Mouse (Mus musculus): Measurements from ENCODE around the gene Pate3. TPM values are rescaled to one million over a fixed set of nuclear protein-coding genes. Genes with fewer than 3 reads are reported as not detected.
"Not testable (repeated sequence)": the region's sequence is repeated elsewhere in the genome, so short reads cannot be mapped to it uniquely, and the experiment has no call there.

Gene Pate3
- total RNA-seq (2021): not detected
- long read RNA-seq, experiment 1: 0 reads
- long read RNA-seq, experiment 2: 0 reads

GRCm38 (mm10) chr9:35648102-35648501 is at the start of gene Pate3:
Gene Pate3, minus strand, starts transcription at chr9:35648202.
- no peak for DNase-seq (ENCODE audit: low spot score in 2 of 2)
- H3K4me3 ChIP-seq: no peak within 1 kb of the TSS
- no peak for TF ChIP-seq CTCF (conservative IDR thresholded peaks at IDR 0.05)
- H3K27ac ChIP-seq: no peak within 1 kb of the TSS

GRCm38 (mm10) chr9:35691924-35692323 is 43.9 kb upstream of the Pate3 start:
- no peak overlapping the region for H3K27ac ChIP-seq
- no peak overlapping the region for H3K4me3 ChIP-seq
- no peak for TF ChIP-seq CTCF (conservative IDR thresholded peaks at IDR 0.05)
- DNase-seq (ENCODE audit: low spot score in 2 of 2): no peak

GRCm38 (mm10) chr9:35687013-35687412 is 39.0 kb upstream of the Pate3 start, which contains the start of gene Pate1:
Gene Pate1, minus strand, starts transcription at chr9:35687390.
- peak; percentile 10 to 11 for DNase-seq (ENCODE audit: low spot score in 2 of 2)
- no peak within 1 kb of the TSS for H3K4me3 ChIP-seq

GRCm38 (mm10) chr9:35673557-35673956 is 25.6 kb upstream of the Pate3 start:
- no peak overlapping the region for H3K4me3 ChIP-seq
- DNase-seq (ENCODE audit: low spot score in 2 of 2): no peak

More at GRCm38 (mm10) chr9:35687013-35687412, 39.0 kb upstream of the Pate3 start, which contains the start of gene Pate1:
- H3K27ac ChIP-seq: no peak within 1 kb of the TSS
- TF ChIP-seq CTCF (conservative IDR thresholded peaks at IDR 0.05): no peak

GRCm38 (mm10) chr9:35632981-35633380 is 15.0 kb downstream of the Pate3 start:
- no peak for DNase-seq (ENCODE audit: low spot score in 2 of 2)
- TF ChIP-seq CTCF (conservative IDR thresholded peaks at IDR 0.05): no peak
- no peak overlapping the region for H3K27ac ChIP-seq
- H3K4me3 ChIP-seq: no peak overlapping the region

More at GRCm38 (mm10) chr9:35673557-35673956, 25.6 kb upstream of the Pate3 start:
- H3K27ac ChIP-seq: no peak overlapping the region
- no peak for TF ChIP-seq CTCF (conservative IDR thresholded peaks at IDR 0.05)

GRCm38 (mm10) chr9:35616784-35617183 is 31.2 kb downstream of the Pate3 start:
- not testable (repeated sequence) for H3K4me3 ChIP-seq; H3K27ac ChIP-seq; DNase-seq (ENCODE audit: low spot score in 2 of 2)

- TF ChIP-seq CTCF (conservative IDR thresholded peaks at IDR 0.05): peak; percentile 71
- H3K4me3 ChIP-seq: no peak overlapping the region
- H3K27ac ChIP-seq: no peak overlapping the region
- no peak for DNase-seq (ENCODE audit: low spot score in 2 of 2)
These were observed 34.0 kb downstream of the Pate3 start for GRCm38 (mm10) chr9:35614005-35614404.

GRCm38 (mm10) chr9:35611841-35612240 is 36.2 kb downstream of the Pate3 start, which contains the start of gene Pate4:
Gene Pate4, minus strand, starts transcription at chr9:35611941.
- DNase-seq (ENCODE audit: low spot score in 2 of 2): no peak
- H3K4me3 ChIP-seq: no peak within 1 kb of the TSS
- TF ChIP-seq CTCF (conservative IDR thresholded peaks at IDR 0.05): no peak
- no peak within 1 kb of the TSS for H3K27ac ChIP-seq

- Histone ChIP-seq H3K4me3 (no peak overlapping the region), H3K27ac (no peak overlapping the region)
- peak in 1 of 2 experiments; percentile 10 for DNase-seq (ENCODE audit: low spot score in 2 of 2)
- no peak for TF ChIP-seq CTCF (conservative IDR thresholded peaks at IDR 0.05)
These were observed 40.2 kb downstream of the Pate3 start for GRCm38 (mm10) chr9:35607647-35608405.

Other genes with a start within 250 kb of the Pate3 start
- 10 to 100 TPM; 11.3 to 14.2 TPM for gene Cdon, start 227.1 kb downstream of the Pate3 start, total RNA-seq (2021)
- gene Gm1113, start 129.9 kb downstream of the Pate3 start, total RNA-seq (2021): not detected
- 10 to 100 TPM; 13.9 to 14.9 TPM for gene Ddx25, start 89.7 kb downstream of the Pate3 start, total RNA-seq (2021)
- 10 to 100 TPM; 13.0 to 14.2 TPM for gene Pus3, start 89.6 kb downstream of the Pate3 start, total RNA-seq (2021)
- gene Pate2, start 77.9 kb downstream of the Pate3 start, total RNA-seq (2021): under 1 TPM; 0.74 to 0.79 TPM
- 10 to 100 TPM; 13.0 to 15.8 TPM for gene Hyls1, start 77.8 kb downstream of the Pate3 start, total RNA-seq (2021)
- gene Pate4, start 36.3 kb downstream of the Pate3 start, total RNA-seq (2021): not detected
- not detected for gene Pate1, start 39.2 kb upstream of the Pate3 start, total RNA-seq (2021)
- gene Gm17677, start 92.8 kb upstream of the Pate3 start, total RNA-seq (2021): not detected
- gene Gm17727, start 129.9 kb upstream of the Pate3 start, total RNA-seq (2021): not detected
- not detected for gene Gm27235, start 141.9 kb upstream of the Pate3 start, total RNA-seq (2021)
- not detected for gene D730048I06Rik, start 141.9 kb upstream of the Pate3 start, total RNA-seq (2021)
- not detected for gene 9230110F15Rik, start 195.9 kb upstream of the Pate3 start, total RNA-seq (2021)